Mouse (Mus musculus) small intestine, adult 2 months (tissue): ENCODE results near the gene Mdfic. TPM values are rescaled to one million over a fixed set of nuclear protein-coding genes. Genes with fewer than 3 reads are reported as not detected.

ENCODE experiments used
- H3K27ac ChIP-seq: fragments of 200-500 bp; 2 replicates; pipeline ENCODE4 v1.5.1; 2012; ENCODE audit warnings: low read depth, low read length, control low read depth, inconsistent platforms; ENCODE audit not compliant: insufficient read depth
- H3K27me3 ChIP-seq: fragments of 200-500 bp; 2 replicates; pipeline ENCODE4 v1.6.1; 2012; ENCODE audit warnings: mild to moderate bottlenecking, moderate library complexity, low read length, inconsistent platforms; ENCODE audit not compliant: control insufficient read depth, insufficient read depth
- H3K36me3 ChIP-seq: fragments of 200-500 bp; 2 replicates; pipeline ENCODE4 v1.6.1; 2012; ENCODE audit warnings: mild to moderate bottlenecking, low read length, control low read depth, inconsistent platforms; ENCODE audit not compliant: control insufficient read depth, insufficient read depth
- H3K4me1 ChIP-seq: fragments of 200-500 bp; 2 replicates; pipeline ENCODE4 v1.6.1; 2012; ENCODE audit warnings: low read length, inconsistent platforms, mixed read lengths; ENCODE audit not compliant: control insufficient read depth, insufficient read depth, insufficient read length
- H3K4me3 ChIP-seq: fragments of 200-500 bp; 2 replicates; pipeline ENCODE4 v1.5.1; 2012; ENCODE audit warnings: low read depth, mild to moderate bottlenecking, control low read depth, inconsistent platforms, low read length, moderate library complexity
- CTCF ChIP-seq: fragments of 200-500 bp; IDR thresholded peaks from 2 replicates; pipeline ENCODE4 v1.5.1; 2012; ENCODE audit warnings: low read depth, mild to moderate bottlenecking, control low read depth, inconsistent platforms, low read length, moderate library complexity, mixed read lengths; ENCODE audit not compliant: insufficient replicate concordance, insufficient read length; ENCODE audit errors: extremely low read depth
- POLR2A ChIP-seq: fragments of 200-500 bp; IDR thresholded peaks from 2 replicates; pipeline ENCODE4 v1.6.1; 2012; ENCODE audit warnings: low read depth, mild to moderate bottlenecking, control low read depth, inconsistent platforms, low read length, moderate library complexity
- WGBS: fragments of 180-500 bp; shearing (Covaris S2); methylation state at CpG from one replicate; pipeline ENCODE4 v1.1.7; 2018; 5-methylcytosine and 5-hydroxymethylcytosine counted together
- polyA plus RNA-seq: library from polyadenylated mRNA; depleted of rRNA; stranded (reverse); fragments of >200 nt; gene quantifications from 2 replicates; pipeline ENCODE4 v1.2.3, GENCODE M21; 2012

The Mdfic gene
- polyA plus RNA-seq, 1 experiment = 2.9 TPM

DNA sequence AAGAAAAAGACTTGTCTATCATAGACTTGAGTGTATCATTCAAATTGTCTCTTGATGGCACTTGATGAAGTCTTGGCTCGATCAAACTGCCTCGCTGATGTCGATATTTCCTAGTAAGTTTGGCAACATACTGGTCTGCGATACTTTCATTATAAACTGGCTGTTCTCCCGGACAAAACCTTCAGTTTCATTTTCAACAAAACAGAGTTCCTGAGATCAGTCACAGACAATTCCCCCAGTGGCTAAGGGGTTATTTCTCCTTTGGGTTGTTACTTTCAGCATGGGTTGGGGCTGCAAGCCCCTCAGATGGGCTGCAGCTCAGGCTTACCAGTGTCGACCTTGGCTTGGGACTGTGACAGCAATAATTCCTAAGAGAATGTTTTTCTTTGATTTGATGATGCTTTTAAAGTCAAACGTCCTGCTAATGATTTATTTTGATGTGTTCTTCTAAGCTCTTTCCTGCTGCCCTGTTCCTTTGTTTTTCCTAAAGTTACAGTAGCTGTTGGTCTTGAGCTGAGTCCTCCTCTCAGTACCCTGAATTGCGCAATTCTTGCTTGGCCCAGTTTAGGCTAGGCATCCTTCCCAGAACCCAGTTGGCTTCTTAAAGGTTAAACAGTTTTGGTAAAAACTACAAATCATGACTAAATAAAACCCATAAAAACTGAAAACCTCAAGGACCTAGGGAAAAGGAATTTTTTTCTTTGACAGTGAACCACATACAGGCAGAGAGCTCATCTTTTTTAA, 73.3 kb downstream of the Mdfic start:
- peaks cover 4% of the 10 kb centered on the region for H3K4me1 ChIP-seq
- no peaks in the 10 kb centered on the region for H3K27me3 ChIP-seq
- H3K27ac ChIP-seq = peak overlapping the region; percentile 56
- peak overlapping the region; percentile 36 for H3K4me3 ChIP-seq
- no peaks in the 10 kb centered on the region for H3K36me3 ChIP-seq
- TF ChIP-seq CTCF (no peak), POLR2A (no peak)
- 54% methylated on average over 8 of the region's 8 CpGs for WGBS

DNA sequence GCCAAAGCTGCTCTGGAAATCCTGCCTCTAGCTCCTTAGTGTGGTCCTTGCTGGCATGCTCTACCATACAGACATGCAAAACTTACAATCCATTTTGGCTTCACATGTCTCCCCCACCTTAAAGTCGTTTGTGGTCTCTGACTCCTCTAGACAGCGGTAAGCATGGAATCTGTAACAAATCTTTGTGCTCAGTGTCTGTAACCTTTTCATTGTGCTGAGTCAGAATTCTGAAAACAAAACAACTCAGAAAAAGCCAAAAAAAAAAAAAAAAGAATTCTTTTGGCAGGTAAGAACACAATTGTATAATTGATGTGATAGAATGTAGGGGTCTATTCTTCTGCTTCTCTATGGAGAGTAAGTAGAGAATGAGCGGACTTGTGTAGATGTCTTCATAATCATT, 74.3 kb downstream of the Mdfic start:
- no peaks in the 10 kb centered on the region for H3K36me3 ChIP-seq
- H3K4me1 ChIP-seq = peaks cover 4% of the 10 kb centered on the region
- 0 out of 2 replicates have a peak overlapping the region, but pooled peaks have one; percentile 21 for H3K27ac ChIP-seq
- TF ChIP-seq POLR2A (no peak), CTCF (no peak)
- H3K4me3 ChIP-seq = no peak overlapping the region
- no peaks in the 10 kb centered on the region for H3K27me3 ChIP-seq
- WGBS = 79% methylated on average over 3 of the region's 3 CpGs

DNA sequence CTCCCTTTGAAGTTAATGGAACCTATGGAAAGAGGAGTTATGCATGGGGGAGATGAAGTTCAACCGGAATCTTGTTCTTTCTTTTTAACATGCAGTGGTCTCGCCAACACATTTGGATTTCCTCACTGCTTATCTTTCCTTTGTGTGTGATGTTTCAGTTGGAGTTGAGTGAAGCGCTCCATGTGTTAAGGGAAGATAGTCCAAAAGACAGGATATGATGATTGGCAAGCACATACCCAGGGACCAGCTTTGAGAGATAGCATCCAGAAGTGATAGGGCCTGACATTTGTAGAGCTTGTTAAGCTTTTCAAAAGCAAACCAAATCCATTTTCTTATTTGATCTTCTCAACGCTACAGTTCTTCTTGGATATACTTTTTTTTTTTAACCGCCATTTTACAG, 86.9 kb downstream of the Mdfic start:
- Histone ChIP-seq H3K4me3 (no peak overlapping the region), H3K4me1 (no peaks in the 10 kb centered on the region), H3K36me3 (no peaks in the 10 kb centered on the region), H3K27me3 (no peaks in the 10 kb centered on the region), H3K27ac (no peak overlapping the region)
- WGBS = 96% methylated on average over 5 of the region's 5 CpGs
- TF ChIP-seq CTCF = no peak
- TF ChIP-seq POLR2A = no peak

DNA sequence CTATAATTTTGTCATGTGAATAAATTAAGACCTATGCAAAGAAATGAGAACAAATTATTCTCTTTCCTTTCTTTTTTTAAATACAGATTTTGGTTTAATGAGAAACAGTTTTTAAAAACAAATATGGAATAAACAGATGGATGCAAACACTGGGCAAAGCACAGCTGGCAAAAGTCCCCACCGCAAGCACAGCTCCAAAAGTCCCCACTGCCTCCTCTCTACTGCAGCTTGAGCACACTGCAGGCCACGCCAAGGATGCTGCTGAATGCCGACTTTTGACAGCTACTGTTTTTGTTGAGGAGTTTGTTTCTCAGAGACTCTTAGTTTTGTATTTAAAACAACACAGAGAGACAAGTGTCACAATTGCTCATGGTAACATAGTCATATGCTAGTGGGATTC, 104.8 kb downstream of the Mdfic start:
- H3K27ac ChIP-seq = no peak overlapping the region
- H3K4me1 ChIP-seq = no peaks in the 10 kb centered on the region
- TF ChIP-seq POLR2A (no peak), CTCF (no peak)
- no peaks in the 10 kb centered on the region for H3K36me3 ChIP-seq
- H3K27me3 ChIP-seq = no peaks in the 10 kb centered on the region
- no peak overlapping the region for H3K4me3 ChIP-seq
- 72% methylated on average over 3 of the region's 3 CpGs for WGBS

DNA sequence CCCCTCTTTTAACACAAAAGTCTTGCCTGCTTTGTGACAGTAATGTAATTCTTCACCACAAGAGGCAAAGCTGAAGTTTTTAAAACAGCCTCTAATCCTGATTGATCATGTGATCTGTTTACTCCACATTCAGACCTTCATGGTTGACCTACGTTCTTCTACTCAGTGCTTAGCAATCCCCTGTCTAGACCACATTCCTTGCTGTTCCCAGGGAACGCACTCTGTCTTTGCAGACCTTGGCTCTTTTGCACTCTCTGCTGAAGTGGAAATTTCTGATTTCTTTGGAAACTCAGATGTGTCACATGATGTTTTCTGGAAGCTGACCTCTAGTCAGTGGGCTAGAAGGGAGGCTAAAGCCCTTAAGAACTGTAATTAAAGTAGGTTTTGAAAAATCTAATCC, 109.4 kb downstream of the Mdfic start:
- 65% methylated on average over 2 of the region's 2 CpGs for WGBS
- Histone ChIP-seq H3K36me3 (no peaks in the 10 kb centered on the region), H3K27ac (no peak overlapping the region), H3K4me3 (no peak overlapping the region), H3K4me1 (no peaks in the 10 kb centered on the region), H3K27me3 (no peaks in the 10 kb centered on the region)
- no peak for TF ChIP-seq POLR2A

DNA sequence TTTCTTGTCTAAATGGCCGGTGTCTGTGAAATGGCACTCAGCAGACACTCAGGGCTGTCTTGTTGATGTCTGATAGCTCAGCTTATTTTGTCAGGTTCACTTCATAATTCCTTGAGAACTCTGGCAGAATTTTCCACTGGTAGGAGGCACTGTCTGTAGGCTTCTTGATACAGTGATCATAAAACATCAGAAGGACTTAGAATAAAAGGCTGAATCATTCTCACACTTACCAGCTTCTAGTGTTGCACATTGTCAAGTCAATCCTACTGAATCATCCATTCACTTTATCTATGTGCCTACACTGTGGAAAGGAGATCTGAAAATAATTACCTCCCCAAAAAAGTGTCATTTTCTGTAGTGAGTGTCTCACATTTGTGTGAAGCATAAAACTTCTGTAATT, 110.2 kb downstream of the Mdfic start:
- no peak overlapping the region for H3K4me3 ChIP-seq
- no peaks in the 10 kb centered on the region for H3K27me3 ChIP-seq
- no peaks in the 10 kb centered on the region for H3K4me1 ChIP-seq
- 79% methylated on average over 1 of the region's 1 CpGs for WGBS
- H3K27ac ChIP-seq = no peak overlapping the region
- TF ChIP-seq POLR2A (no peak), CTCF (no peak)
- no peaks in the 10 kb centered on the region for H3K36me3 ChIP-seq

DNA sequence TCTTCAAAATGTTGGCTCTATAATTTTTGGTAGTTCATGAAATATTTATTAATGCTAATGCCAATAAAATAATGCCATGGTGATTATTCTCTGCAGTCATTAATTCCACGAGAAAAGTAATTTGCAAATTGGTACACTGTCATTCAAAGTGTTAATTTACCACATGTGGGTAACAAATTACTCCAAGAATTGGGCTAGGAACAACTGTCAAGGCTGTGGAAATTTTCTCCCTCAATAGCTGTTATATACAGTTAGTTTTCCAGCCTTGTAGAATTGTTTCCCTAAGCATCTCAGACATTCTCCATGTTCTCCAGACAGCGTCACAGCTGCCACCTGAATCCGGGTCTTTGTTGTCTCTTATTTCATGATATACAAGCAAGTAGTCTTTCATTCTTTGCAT, 117.2 kb downstream of the Mdfic start:
- TF ChIP-seq CTCF (no peak), POLR2A (no peak)
- Histone ChIP-seq H3K27me3 (no peaks in the 10 kb centered on the region), H3K27ac (no peak overlapping the region), H3K4me1 (no peaks in the 10 kb centered on the region), H3K36me3 (no peaks in the 10 kb centered on the region), H3K4me3 (no peak overlapping the region)
- 82% methylated on average over 3 of the region's 3 CpGs for WGBS

DNA sequence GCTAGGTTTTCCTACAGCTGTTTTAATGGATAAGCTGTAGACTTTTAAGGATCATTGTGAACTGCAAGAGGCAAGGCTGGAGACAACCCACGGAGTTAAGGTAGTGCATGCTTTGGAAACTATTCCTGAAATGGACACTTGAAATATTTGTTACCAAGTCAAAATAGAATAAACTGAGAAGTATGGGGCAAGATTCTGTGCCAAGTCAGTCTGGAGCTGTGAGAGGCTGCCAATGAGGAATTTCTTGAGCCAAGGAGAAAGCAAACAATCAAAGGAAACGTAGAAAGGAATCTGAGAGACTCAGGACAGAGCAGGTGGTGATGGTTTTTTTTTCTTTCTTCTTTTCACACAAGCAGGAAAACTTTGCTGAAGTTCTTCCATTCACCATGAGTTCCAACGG, 119.4 kb downstream of the Mdfic start:
- TF ChIP-seq CTCF = no peak
- TF ChIP-seq POLR2A = no peak
- Histone ChIP-seq H3K36me3 (no peaks in the 10 kb centered on the region), H3K27ac (no peak overlapping the region), H3K4me1 (no peaks in the 10 kb centered on the region), H3K4me3 (no peak overlapping the region), H3K27me3 (no peaks in the 10 kb centered on the region)
- WGBS = 50% methylated on average over 3 of the region's 3 CpGs
